ENCODE assay signal across 17 mouse cellular contexts in the genomic region with DNA sequence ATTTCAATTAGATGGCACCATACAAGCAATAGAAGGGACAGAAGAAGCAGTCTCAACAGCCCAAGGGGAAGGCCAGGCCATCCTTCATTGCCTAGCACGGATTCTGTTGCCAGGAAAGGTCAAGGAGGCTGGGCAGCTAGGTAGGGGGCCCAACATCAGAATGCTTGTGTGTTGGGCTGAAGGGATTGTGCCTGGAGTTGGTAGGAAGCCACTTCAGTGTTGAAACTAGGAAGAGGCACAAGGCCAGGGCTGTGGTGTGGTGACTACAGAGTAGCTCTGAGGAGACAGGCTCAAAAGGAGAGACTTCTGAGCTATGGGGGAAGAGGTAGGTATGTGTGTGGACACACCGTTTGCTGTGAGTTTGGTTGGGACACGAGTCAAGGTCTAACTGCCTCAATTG.
"Had no signal": no experiment of that assay in that cellular context is flagged by ENCODE, and none has a peak within 500 bp of the region (broad histone marks: within the 10 kb centered on the region; RNA-seq: fewer than 3 reads in every experiment).

No protein-coding gene starts in this region.

- DNase-seq: kidney, adult 2 months; kidney, postnatal 25 days; lung, postnatal 14 days; lung, postnatal 4 days; thymus, adult 2 months; thymus, postnatal 14 days; thymus, postnatal 4 days had no signal

- H3K36me3 ChIP-seq: limb, embryonic 12.5 days; midbrain, embryonic 12.5 days; neural tube, embryonic 13.5 days had no signal

- H3K4me3 ChIP-seq: layer of hippocampus, adult 2 months; limb, embryonic 12.5 days; midbrain, embryonic 12.5 days; myocyte; neural tube, embryonic 13.5 days had no signal

- H3K9ac ChIP-seq: limb, embryonic 12.5 days; liver, embryonic 14.5 days; midbrain, embryonic 12.5 days; neural tube, embryonic 13.5 days had no signal

- H3K9me3 ChIP-seq: limb, embryonic 12.5 days; midbrain, embryonic 12.5 days; neural tube, embryonic 13.5 days had no signal

- ATAC-seq: intestine, postnatal 0 days; midbrain, embryonic 16.5 days had no signal

- H3K27ac ChIP-seq: kidney, postnatal 0 days; layer of hippocampus, adult 2 months; limb, embryonic 12.5 days; liver, embryonic 14.5 days; midbrain, embryonic 12.5 days; neural tube, embryonic 13.5 days; stomach, postnatal 0 days had no signal

- H3K4me2 ChIP-seq: limb, embryonic 12.5 days; midbrain, embryonic 12.5 days; neural tube, embryonic 13.5 days had no signal
